Mouse (Mus musculus) cerebellum, adult 9-11 months (tissue): Measurements from ENCODE around the gene Met.

Experiments
- DNase-seq: peaks from one replicate; pipeline ENCODE4 v3.0.0; 2022

Met gene

GRCm38 (mm10) chr6:17463434-17464280 lies at the start of gene Met:
Gene Met (plus strand): TSS chr6:17463800.
- DNase-seq, result no peak

GRCm38 (mm10) chr6:17418226-17418625 lies 45.4 kb upstream of the Met start:
- DNase-seq, result no peak

- DNase-seq, result no peak
Observed at GRCm38 (mm10) chr6:17422432-17422831, 41.2 kb upstream of the Met start.

- DNase-seq, result no peak
Observed at GRCm38 (mm10) chr6:17429041-17429440, 34.6 kb upstream of the Met start.

GRCm38 (mm10) chr6:17429611-17430010 lies 34.0 kb upstream of the Met start:
- DNase-seq, result no peak

- DNase-seq, result no peak
Observed at GRCm38 (mm10) chr6:17443311-17443710, 20.3 kb upstream of the Met start.

GRCm38 (mm10) chr6:17451305-17451704 lies 12.3 kb upstream of the Met start:
- no peak for DNase-seq

GRCm38 (mm10) chr6:17455116-17455515 lies 8.5 kb upstream of the Met start:
- no peak for DNase-seq

GRCm38 (mm10) chr6:17459561-17459960 lies 4.0 kb upstream of the Met start:
- no peak for DNase-seq

GRCm38 (mm10) chr6:17461435-17461834 lies 2.2 kb upstream of the Met start:
- DNase-seq, result no peak

GRCm38 (mm10) chr6:17464281-17465025 lies 853 bp downstream of the Met start:
- DNase-seq, result no peak

- no peak for DNase-seq
Observed at GRCm38 (mm10) chr6:17466526-17466925, 2.9 kb downstream of the Met start.

- DNase-seq, result no peak
Observed at GRCm38 (mm10) chr6:17468993-17469392, 5.4 kb downstream of the Met start.

GRCm38 (mm10) chr6:17473128-17473527 lies 9.5 kb downstream of the Met start:
- no peak for DNase-seq

- DNase-seq, result no peak
Observed at GRCm38 (mm10) chr6:17477823-17478222, 14.2 kb downstream of the Met start.

- DNase-seq, result no peak
Observed at GRCm38 (mm10) chr6:17478252-17478651, 14.7 kb downstream of the Met start.

GRCm38 (mm10) chr6:17478838-17479570 lies 15.4 kb downstream of the Met start:
- DNase-seq, result no peak

GRCm38 (mm10) chr6:17481068-17481467 lies 17.5 kb downstream of the Met start:
- DNase-seq, result no peak

GRCm38 (mm10) chr6:17485244-17485643 lies 21.6 kb downstream of the Met start:
- no peak for DNase-seq

GRCm38 (mm10) chr6:17485782-17486181 lies 22.2 kb downstream of the Met start:
- no peak for DNase-seq

GRCm38 (mm10) chr6:17488291-17488817 lies 24.8 kb downstream of the Met start:
- DNase-seq, result no peak

GRCm38 (mm10) chr6:17490786-17491185 lies 27.2 kb downstream of the Met start:
- DNase-seq, result no peak

GRCm38 (mm10) chr6:17491502-17491901 lies 27.9 kb downstream of the Met start:
- DNase-seq, result no peak
